Mouse (Mus musculus) thymus, adult 2 months (tissue): ENCODE data around the gene Tsr3.

Source experiments
- CTCF ChIP-seq: fragments of 200-500 bp; IDR thresholded peaks from 2 replicates; pipeline ENCODE4 v1.5.1; 2012; ENCODE audit warnings: mild to moderate bottlenecking, control low read depth, low read length, moderate library complexity, borderline replicate concordance; ENCODE audit not compliant: control insufficient read depth, poor library complexity, insufficient read depth; ENCODE audit errors: extremely low read depth
- POLR2A ChIP-seq: fragments of 200-500 bp; IDR thresholded peaks from 2 replicates; pipeline ENCODE4 v1.6.1; 2012; ENCODE audit warnings: mild to moderate bottlenecking, low read length, control low read depth, moderate library complexity; ENCODE audit not compliant: control insufficient read depth, poor library complexity, insufficient read depth; ENCODE audit errors: extremely low read depth

DNA sequence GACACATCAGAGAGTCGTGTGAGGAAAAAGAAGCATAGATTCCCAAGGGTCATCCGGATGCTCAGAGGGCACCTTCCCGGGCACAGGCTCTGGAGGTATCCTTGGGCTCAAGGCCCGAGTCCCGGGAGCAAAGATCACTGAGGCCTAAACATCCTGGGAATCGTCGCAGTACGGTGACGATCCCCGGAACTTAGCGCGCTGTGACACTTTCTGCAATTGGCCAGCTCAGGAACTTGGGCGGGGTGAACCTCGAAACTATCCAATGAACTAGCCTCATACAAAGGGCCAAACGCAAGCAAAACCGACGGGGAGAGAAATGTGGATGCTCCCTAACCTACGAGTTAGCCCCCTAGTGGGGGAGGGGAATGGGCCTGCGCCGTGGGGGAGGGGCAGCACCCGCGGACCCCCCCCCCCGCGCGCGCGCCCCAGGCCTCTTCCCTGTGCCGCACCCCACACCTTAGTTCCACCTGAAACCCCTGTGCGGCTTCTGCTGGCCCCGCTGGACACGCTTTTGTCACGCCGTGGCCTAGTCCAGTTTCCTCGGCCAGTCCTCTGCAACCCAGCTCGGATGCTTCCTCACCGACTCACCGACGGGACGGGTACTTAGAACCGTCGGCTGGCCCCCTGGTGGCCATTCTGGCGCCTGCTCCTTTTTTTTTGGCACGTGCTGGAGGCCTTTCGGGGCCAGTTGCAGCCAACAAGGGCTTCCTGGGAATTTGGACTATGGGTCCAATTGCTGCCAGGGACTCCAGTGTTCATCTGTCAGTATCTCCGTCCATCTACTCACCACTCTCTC, 33.9 kb downstream of the Tsr3 start:
- TF ChIP-seq POLR2A: no peak
- TF ChIP-seq CTCF: peak; percentile 97
